16 mouse cellular contexts compared by ENCODE assay signal in genomic region chr10:72347949-72348663, GRCm38 (mm10).
"Had no signal": no experiment of that assay in that cellular context is flagged by ENCODE, and none has a peak within 500 bp of the region (broad histone marks: within the 10 kb centered on the region; RNA-seq: fewer than 3 reads in every experiment).

No protein-coding gene starts in this region.

- H3K4me1 ChIP-seq: limb, embryonic 15.5 days; liver, embryonic 12.5 days; neural tube, embryonic 12.5 days had no signal

- H3K27ac ChIP-seq: kidney, postnatal 0 days; limb, embryonic 15.5 days; liver, embryonic 12.5 days; midbrain, embryonic 10.5 days; midbrain, embryonic 15.5 days; neural tube, embryonic 12.5 days; stomach, postnatal 0 days had no signal

- ATAC-seq: liver, embryonic 12.5 days; midbrain, embryonic 15.5 days had no signal

- H3K9ac ChIP-seq: limb, embryonic 15.5 days; liver, embryonic 12.5 days; lung, embryonic 14.5 days; midbrain, embryonic 15.5 days; neural tube, embryonic 12.5 days had no signal

- DNase-seq: kidney, adult 9 months; kidney, postnatal 36 days; layer of hippocampus, adult 9-11 months; layer of hippocampus, postnatal 36 days; lung, embryonic 14.5 days; lung, postnatal 10 days; retina, postnatal 1 day; right cerebral cortex, postnatal 4 days; thymus, postnatal 4 days had no signal

- H3K4me2 ChIP-seq: limb, embryonic 15.5 days; liver, embryonic 12.5 days; lung, embryonic 14.5 days; midbrain, embryonic 15.5 days; neural tube, embryonic 12.5 days had no signal

- H3K36me3 ChIP-seq: limb, embryonic 15.5 days; liver, embryonic 12.5 days; midbrain, embryonic 10.5 days; midbrain, embryonic 15.5 days; neural tube, embryonic 12.5 days had no signal

- H3K4me3 ChIP-seq: limb, embryonic 15.5 days; liver, embryonic 12.5 days; midbrain, embryonic 10.5 days; midbrain, embryonic 15.5 days; neural tube, embryonic 12.5 days had no signal

- H3K27me3 ChIP-seq: limb, embryonic 15.5 days; liver, embryonic 12.5 days; midbrain, embryonic 15.5 days; neural tube, embryonic 12.5 days had no signal

- H3K9me3 ChIP-seq: limb, embryonic 15.5 days; liver, embryonic 12.5 days; midbrain, embryonic 10.5 days; midbrain, embryonic 15.5 days; neural tube, embryonic 12.5 days had no signal
